Mouse (Mus musculus) right cerebral cortex, postnatal 25 days (tissue): ENCODE data around the gene Tmc7.

Experiments
- DNase-seq: peaks from one replicate; pipeline ENCODE4 v3.0.0; 2022

Gene Tmc7

DNA sequence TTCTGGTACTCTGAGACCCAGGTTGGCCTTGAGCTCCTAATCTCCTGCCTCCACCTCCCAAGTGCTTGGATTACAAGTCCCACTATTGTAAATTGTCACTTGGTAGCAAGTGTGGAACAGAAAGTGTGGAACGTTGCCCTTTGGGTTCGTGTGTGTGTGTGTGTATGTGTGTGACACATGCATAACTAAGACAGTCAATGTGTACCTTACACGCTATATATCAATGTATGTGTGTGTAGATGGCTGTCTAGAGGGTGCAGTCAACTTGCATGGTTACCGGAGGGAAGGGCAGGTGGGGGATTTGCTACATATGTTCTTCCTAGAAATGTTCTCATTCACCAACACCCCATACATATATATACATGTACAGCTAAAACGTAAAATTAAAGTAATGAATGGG lies 390 bp upstream of the Tmc7 start:
- DNase-seq, result no peak

- no peak for DNase-seq
These were observed 715 bp downstream of the Tmc7 start for GRCm38 (mm10) chr7:118583821-118584220.

DNA sequence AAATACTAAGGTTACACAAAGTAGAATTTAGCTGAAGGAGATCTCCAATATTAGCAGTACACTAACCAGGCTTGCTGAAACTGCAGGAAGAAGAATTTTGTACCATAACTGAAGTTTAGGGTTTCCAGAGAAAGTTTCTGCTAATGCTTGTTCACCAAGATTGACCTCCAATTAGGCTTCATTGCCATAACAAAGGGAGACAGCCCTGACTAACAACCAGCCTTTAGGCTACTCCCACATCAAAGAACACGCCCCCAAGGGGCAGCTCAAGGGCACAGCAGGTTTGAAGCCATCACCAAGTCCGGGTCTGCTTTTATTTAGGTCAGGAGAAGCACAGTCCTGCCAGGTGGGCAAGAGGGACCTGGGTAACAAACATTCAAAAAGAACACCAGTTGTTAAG lies 4.6 kb downstream of the Tmc7 start:
- DNase-seq, result no peak

DNA sequence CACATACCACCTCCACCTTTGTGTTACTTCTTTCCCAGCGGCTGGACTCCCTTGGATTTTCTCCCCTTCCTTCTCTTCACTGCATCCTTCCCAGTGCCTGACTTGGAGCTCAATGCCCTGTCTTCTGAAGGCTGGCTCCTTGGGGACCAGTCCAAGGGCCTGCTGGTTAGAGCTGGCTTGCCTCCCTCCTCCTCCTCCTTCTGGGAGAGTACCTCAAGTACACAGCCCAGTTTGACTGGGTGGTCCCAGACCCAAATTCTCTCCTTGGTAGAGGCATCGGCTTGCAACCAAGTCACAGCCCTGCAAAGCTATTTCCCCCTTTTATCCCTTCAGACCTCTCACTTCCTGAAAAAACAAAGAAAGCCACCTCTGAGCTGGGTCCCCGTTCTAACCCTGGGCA lies 6.3 kb downstream of the Tmc7 start:
- DNase-seq, result no peak

DNA sequence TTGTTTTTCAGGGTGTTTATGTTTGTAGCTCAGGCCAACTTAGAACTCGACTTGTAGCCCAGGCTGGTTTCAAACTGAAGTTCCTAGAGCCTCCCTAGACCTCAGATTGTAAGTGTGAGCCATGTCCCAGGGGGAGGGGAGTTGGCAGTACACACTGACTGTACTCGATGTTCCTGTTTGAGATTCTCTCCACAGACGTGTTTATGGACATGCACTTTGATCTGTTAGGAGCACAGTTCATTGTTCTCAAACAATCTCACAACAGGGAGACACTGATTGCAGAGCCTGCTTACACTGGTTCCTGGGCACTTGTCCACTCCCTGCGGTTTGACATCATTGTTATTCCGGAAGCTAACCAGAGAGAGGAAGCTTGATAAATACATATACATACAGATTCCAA lies 12.5 kb downstream of the Tmc7 start:
- no peak for DNase-seq

GRCm38 (mm10) chr7:118571350-118571749 lies 13.2 kb downstream of the Tmc7 start:
- no peak for DNase-seq

- DNase-seq, result no peak
These were observed 15.4 kb downstream of the Tmc7 start for GRCm38 (mm10) chr7:118569121-118569543.

DNA sequence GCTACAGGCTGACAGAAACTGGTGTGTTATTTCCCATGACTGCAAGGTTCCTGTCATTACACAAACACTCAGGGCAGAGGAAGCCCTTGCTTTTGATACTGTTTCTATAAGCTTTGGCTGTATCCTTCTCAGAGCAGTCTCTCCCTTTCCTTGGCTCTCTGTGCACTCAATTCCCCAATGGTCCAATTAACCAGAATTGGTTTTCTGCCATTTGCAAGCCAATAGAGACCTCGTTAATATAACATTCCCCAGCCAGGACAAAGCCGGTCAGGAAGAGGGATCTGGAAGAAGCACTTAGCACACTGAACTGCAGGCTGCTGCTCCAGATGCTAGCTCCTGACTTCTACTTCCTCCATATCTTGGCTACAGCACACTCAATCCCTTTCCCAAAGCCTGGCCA lies 30.2 kb downstream of the Tmc7 start:
- no peak for DNase-seq

GRCm38 (mm10) chr7:118553881-118554280 lies 30.7 kb downstream of the Tmc7 start:
- DNase-seq, result no peak

GRCm38 (mm10) chr7:118547451-118547850 lies 37.1 kb downstream of the Tmc7 start:
- no peak for DNase-seq

DNA sequence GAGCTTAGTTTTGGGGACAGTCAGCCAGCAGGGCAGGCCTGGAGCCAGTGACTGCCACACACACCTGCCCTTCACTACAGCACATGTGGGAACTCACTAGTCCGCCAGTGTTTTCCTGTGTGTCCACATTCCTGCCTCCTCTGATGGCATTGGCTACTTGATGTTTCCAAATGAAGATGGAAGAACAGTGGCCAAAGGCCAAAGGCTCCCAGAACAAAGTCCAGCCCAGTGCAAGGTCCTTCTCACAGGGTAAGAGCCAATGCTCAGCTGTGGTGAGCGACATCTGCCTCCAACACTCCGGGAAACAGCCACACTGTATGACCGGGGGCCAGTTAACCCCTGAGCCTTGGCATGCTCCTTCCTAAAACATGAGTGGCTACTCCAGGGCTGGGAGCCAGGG lies 40.4 kb downstream of the Tmc7 start:
- no peak for DNase-seq

GRCm38 (mm10) chr7:118535076-118535475 lies 49.5 kb downstream of the Tmc7 start:
- no peak for DNase-seq

DNA sequence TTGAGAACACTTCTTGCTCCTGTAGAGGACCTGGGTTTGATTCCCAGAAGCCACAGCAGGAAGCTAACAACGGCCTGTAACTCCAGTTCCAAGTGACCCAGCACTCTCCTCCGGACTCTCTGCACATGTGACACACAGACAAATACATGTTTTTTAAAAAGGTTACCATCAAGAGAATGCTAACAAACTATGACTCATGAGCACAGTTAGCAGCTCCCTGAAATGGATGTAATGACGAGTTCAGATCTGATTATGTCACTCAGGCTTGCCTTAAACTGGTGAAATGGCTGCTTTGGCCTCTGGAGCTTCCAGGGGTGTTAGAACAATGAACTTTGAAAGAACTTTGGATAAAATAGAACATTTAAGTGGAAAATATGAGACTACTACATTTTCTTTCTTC lies 50.2 kb downstream of the Tmc7 start:
- DNase-seq, result no peak

DNA sequence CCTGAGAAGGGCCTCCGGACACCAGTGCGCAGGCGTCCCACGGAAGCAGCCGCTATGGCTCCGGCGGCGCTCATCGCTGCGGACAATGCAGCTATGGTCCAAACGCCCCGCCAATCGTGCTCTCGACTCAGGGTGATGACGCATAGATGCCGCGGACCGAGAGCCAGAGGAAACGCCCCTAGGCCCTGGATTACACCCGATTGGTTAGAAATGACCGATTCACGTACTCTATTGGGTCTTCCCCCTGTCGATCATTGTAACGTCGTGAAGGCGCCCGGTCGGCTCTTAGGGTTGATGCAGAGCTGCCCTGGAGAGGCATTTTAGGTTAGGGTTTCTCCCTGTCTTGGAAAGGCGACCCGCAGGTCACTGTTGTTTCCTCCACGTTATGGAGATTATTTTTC lies 51.4 kb downstream of the Tmc7 start, which contains the start of gene Coq7:
Coq7 (minus strand) TSS at position 179 of the 401 bp plus-strand sequence.
- peak; percentile 93 for DNase-seq

GRCm38 (mm10) chr7:118532519-118533177 lies 51.9 kb downstream of the Tmc7 start:
- DNase-seq, result peak; percentile 94

DNA sequence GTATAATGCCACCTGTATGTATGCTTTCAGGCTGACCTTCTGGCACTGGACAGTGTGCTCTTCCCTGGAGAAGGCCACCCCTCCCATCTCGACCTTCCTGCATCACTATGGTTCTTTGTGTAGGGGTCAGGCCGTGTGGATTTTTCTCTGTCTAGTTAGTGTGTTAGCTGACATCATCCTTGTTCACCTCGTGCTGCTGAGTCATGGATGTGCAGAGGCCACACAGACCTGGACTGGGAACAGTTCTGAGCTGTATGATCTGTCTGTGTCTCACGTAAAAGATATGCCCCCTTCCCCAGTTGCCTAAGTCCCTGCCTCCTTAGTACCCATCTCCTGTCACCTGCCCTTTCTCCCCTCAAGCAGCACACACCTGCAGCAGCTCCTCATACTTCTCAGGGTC lies 57.6 kb downstream of the Tmc7 start:
- no peak for DNase-seq

GRCm38 (mm10) chr7:118522077-118522476 lies 62.5 kb downstream of the Tmc7 start:
- no peak for DNase-seq

DNA sequence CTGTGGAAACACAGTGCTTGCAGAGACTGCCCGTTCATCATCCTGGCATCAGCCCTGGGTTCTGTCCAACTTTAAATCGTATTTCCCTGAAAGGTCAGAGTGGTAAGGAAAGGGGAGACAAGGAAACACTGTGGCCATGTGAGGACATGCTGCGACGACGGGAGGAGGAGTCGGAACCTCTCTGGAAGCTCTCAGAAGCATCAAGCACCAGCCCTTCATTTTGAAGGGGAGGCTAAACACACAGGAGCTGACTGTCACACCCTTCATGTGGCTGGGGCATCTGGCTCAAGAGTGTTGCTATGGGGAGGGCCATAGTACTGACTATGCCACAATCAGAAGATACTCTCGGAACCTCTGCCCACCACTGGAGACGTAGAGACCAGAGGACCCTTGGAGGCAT lies 64.9 kb downstream of the Tmc7 start:
- no peak for DNase-seq

- DNase-seq, result peak; percentile 81
These were observed 65.8 kb downstream of the Tmc7 start for GRCm38 (mm10) chr7:118518687-118519086.

GRCm38 (mm10) chr7:118517819-118518218 lies 66.7 kb downstream of the Tmc7 start:
- no peak for DNase-seq

GRCm38 (mm10) chr7:118508556-118508955 lies 76.0 kb downstream of the Tmc7 start:
- DNase-seq, result no peak

- DNase-seq, result no peak
These were observed 80.7 kb downstream of the Tmc7 start for GRCm38 (mm10) chr7:118503844-118504243.

GRCm38 (mm10) chr7:118502333-118502732 lies 82.2 kb downstream of the Tmc7 start:
- DNase-seq, result no peak

- DNase-seq, result no peak
These were observed 84.6 kb downstream of the Tmc7 start for GRCm38 (mm10) chr7:118499784-118500435.
